Comparison of ENCODE assay signal across 24 mouse cellular contexts in the genomic region with DNA sequence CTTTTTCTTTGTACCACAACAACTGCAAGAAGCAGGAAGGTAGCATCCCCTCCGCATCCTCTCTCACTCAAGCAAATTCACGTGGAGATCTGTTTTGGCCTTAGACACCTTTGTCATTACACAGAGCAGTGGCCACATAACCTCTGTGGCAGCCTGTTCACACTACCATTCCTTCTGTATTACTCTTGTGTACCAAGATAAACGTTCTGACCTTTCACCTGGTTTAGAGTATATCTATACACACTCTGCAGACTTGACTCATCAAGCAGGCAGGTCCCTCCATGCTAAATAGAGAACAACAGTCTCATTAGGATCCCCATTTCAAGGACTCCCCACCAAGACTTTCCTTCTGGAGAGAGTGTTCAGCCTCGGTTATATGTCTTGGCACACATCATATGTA. TPM values are rescaled to one million over a fixed set of nuclear protein-coding genes. Genes with fewer than 3 reads are reported as not detected.
"Had no signal": no experiment of that assay in that cellular context is flagged by ENCODE, and none has a peak within 500 bp of the region (broad histone marks: within the 10 kb centered on the region; RNA-seq: fewer than 3 reads in every experiment).

No protein-coding gene starts in this region.

- H3K9me3 ChIP-seq: liver, embryonic 15.5 days; lung, embryonic 15.5 days; midbrain, embryonic 10.5 days; midbrain, embryonic 12.5 days; neural tube, embryonic 13.5 days; neural tube, embryonic 15.5 days; stomach, embryonic 15.5 days had no signal

- H3K9ac ChIP-seq: liver, embryonic 15.5 days; liver, postnatal 0 days; lung, embryonic 15.5 days; midbrain, embryonic 12.5 days; neural tube, embryonic 13.5 days; neural tube, embryonic 15.5 days; stomach, embryonic 15.5 days had no signal

- H3K27me3 ChIP-seq: liver, embryonic 15.5 days; lung, embryonic 15.5 days; midbrain, embryonic 12.5 days; neural tube, embryonic 13.5 days; neural tube, embryonic 15.5 days; stomach, embryonic 15.5 days had no signal

- ATAC-seq: liver, postnatal 0 days; lung, postnatal 0 days; midbrain, embryonic 16.5 days had no signal

- H3K4me2 ChIP-seq: liver, embryonic 15.5 days; lung, embryonic 15.5 days; midbrain, embryonic 12.5 days; neural tube, embryonic 13.5 days; neural tube, embryonic 15.5 days; stomach, embryonic 15.5 days had no signal

- DNase-seq: liver, postnatal 0 days; lung, adult 2 months; lung, postnatal 14 days; lung, postnatal 36 days; midbrain, embryonic 14.5 days; right cerebral cortex, postnatal 14 days; thymus, adult 18-20 months; thymus, postnatal 14 days; thymus, postnatal 36 days had no signal

- H3K4me1 ChIP-seq: liver, embryonic 15.5 days; lung, embryonic 15.5 days; midbrain, embryonic 10.5 days; midbrain, embryonic 12.5 days; neural tube, embryonic 13.5 days; neural tube, embryonic 15.5 days; stomach, embryonic 15.5 days had no signal

- H3K4me3 ChIP-seq: liver, embryonic 15.5 days; lung, embryonic 15.5 days; midbrain, embryonic 10.5 days; midbrain, embryonic 12.5 days; myocyte; neural tube, embryonic 13.5 days; neural tube, embryonic 15.5 days; stomach, embryonic 15.5 days had no signal

- H3K36me3 ChIP-seq: liver, embryonic 15.5 days; lung, embryonic 15.5 days; midbrain, embryonic 10.5 days; midbrain, embryonic 12.5 days; neural tube, embryonic 13.5 days; neural tube, embryonic 15.5 days; stomach, embryonic 15.5 days had no signal

- H3K27ac ChIP-seq: liver, embryonic 15.5 days; lung, embryonic 15.5 days; macrophage; midbrain, embryonic 10.5 days; midbrain, embryonic 12.5 days; neural tube, embryonic 13.5 days; neural tube, embryonic 15.5 days; stomach, embryonic 15.5 days had no signal

RNA-seq across cellular contexts. Expression of a gene that starts 16.0 kb away (rescaled TPM):
- polyA plus RNA-seq: liver, embryonic 15.5 days; liver, postnatal 0 days; macrophage; midbrain, embryonic 10.5 days; midbrain, embryonic 12.5 days; midbrain, embryonic 14.5 days; spleen, adult 2 months had no signal

RNA-seq across cellular contexts. Expression of a gene that starts 49.0 kb away (rescaled TPM):
- total RNA-seq: megakaryocyte, adult 5-6 weeks; megakaryocyte-erythroid progenitor cell, adult 5-6 weeks had no signal
- polyA plus RNA-seq: macrophage; midbrain, embryonic 10.5 days; midbrain, embryonic 12.5 days; midbrain, embryonic 14.5 days; midbrain, embryonic 16.5 days; neural tube, embryonic 11.5 days; neural tube, embryonic 13.5 days; neural tube, embryonic 15.5 days; spleen, adult 2 months had no signal
